Mouse (Mus musculus): ENCODE measurements around the gene Lifr. TPM values are rescaled to one million over a fixed set of nuclear protein-coding genes. Genes with fewer than 3 reads are reported as not detected.

Lifr gene
- polyA plus RNA-seq, 2 experiments = 8.1 to 22.3 TPM

DNA sequence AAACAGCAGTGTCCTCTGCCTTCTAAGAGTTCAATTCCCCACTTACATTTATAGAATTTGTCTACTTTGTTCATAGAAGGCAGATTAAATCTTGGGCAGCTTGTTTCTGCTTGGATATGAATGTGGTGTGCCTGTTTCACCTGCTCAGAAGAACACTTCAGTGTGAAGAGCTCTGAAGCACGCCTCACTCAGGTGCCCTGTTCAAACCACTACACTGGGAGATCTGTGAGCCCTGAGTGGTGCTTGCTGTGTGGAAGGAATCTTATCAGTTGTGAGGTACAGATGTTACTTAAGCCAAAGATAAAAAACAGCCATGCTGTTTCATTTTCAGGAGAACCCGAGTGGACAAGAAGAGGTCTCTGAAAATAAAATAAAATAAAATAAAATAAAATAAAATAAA, 38.7 kb upstream of the Lifr start:
- H3K27me3 ChIP-seq (ENCODE audit: control insufficient read depth, insufficient read depth, low read length) = no peaks in the 10 kb centered on the region
- no peak overlapping the region for H3K9ac ChIP-seq (replicated peaks)
- H3K9me3 ChIP-seq (ENCODE audit: control insufficient read depth, low read length) = no peaks in the 10 kb centered on the region
- H3K36me3 ChIP-seq (replicated peaks; ENCODE audit: control insufficient read depth, insufficient read depth, low read depth) = no peaks in the 10 kb centered on the region
- no peak overlapping the region for H3K4me3 ChIP-seq (ENCODE audit: insufficient read depth in 1 of 2, low read depth in 2 of 2, low read length in 2 of 2)
- no peak for ATAC-seq (ENCODE audit: insufficient read depth)
- 20% methylated on average over 2 of the region's 2 CpGs for WGBS (ENCODE audit: insufficient replicate concordance)
- TF ChIP-seq EP300 (IDR thresholded peaks at IDR 0.05; ENCODE audit: low read depth) = no peak
- no peak for TF ChIP-seq CTCF (IDR thresholded peaks at IDR 0.05; ENCODE audit: low read depth)
- H3K27ac ChIP-seq = no peak overlapping the region
- no peak for DNase-seq (ENCODE audit: low read depth in 3 of 3, low spot score in 3 of 3)
- peaks cover 0 to 24% of the 10 kb centered on the region in 2 experiments for H3K4me1 ChIP-seq (replicated peaks; ENCODE audit: control insufficient read depth in 2 of 2, insufficient read depth in 2 of 2, low read length in 1 of 2)
- H3K4me2 ChIP-seq (ENCODE audit: low read depth) = no peak overlapping the region

DNA sequence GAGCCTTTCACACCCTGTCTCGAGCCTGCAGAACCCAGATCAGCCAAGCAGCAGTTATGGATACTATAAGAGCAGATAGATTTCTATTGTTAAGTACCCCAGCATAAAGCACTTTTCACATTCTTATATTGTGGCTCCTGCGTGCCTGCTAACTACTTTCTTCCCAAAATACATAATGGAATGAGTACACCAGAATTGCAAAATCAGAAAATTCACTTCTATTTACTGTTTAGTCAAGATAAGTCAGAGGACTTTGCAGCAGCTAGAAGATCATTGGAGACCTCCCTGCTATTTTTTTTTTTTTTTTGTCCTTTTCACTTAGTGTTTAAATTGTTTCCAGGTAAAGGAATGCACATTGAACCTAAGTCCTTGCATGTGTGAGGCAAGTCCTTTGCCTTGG, 38.3 kb upstream of the Lifr start:
- 51% methylated on average over 2 of the region's 2 CpGs for WGBS (ENCODE audit: insufficient replicate concordance)
- no peak overlapping the region for H3K4me3 ChIP-seq (ENCODE audit: insufficient read depth in 1 of 2, low read depth in 2 of 2, low read length in 2 of 2)
- H3K27me3 ChIP-seq (ENCODE audit: control insufficient read depth, insufficient read depth, low read length) = no peaks in the 10 kb centered on the region
- H3K9ac ChIP-seq (replicated peaks) = no peak overlapping the region
- DNase-seq (ENCODE audit: low read depth in 3 of 3, low spot score in 3 of 3) = no peak
- H3K4me2 ChIP-seq (ENCODE audit: low read depth) = no peak overlapping the region
- no peak overlapping the region for H3K27ac ChIP-seq
- no peaks in the 10 kb centered on the region for H3K36me3 ChIP-seq (replicated peaks; ENCODE audit: control insufficient read depth, insufficient read depth, low read depth)
- no peak for ATAC-seq (ENCODE audit: insufficient read depth)
- no peak for TF ChIP-seq EP300 (IDR thresholded peaks at IDR 0.05; ENCODE audit: low read depth)
- TF ChIP-seq CTCF (IDR thresholded peaks at IDR 0.05; ENCODE audit: low read depth) = no peak
- H3K9me3 ChIP-seq (ENCODE audit: control insufficient read depth, low read length) = no peaks in the 10 kb centered on the region
- H3K4me1 ChIP-seq (replicated peaks; ENCODE audit: control insufficient read depth in 2 of 2, insufficient read depth in 2 of 2, low read length in 1 of 2) = peaks cover 0 to 24% of the 10 kb centered on the region in 2 experiments

DNA sequence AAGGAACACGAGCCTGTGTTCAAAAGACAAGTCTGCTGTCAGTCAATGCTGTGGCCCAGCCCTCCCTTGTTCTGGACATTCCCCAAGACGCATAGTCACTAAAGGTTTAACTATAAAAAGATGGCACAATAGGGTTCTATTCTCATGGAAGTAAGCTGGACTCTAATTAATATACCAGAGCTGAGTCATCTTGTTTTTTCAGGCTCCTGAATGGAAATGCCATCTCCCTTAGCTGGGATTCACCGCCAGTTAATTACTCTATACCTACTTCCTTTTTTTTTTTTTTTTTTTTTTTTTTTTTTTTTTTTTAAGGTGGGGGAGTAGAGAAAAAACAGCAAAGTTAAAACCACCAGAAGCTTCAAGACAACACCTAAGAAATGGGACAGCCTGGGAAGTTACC, 33.6 kb upstream of the Lifr start:
- Histone ChIP-seq H3K4me2 (ENCODE audit: low read depth) (no peak overlapping the region), H3K9ac (replicated peaks) (no peak overlapping the region), H3K27me3 (ENCODE audit: control insufficient read depth, insufficient read depth, low read length) (no peaks in the 10 kb centered on the region), H3K9me3 (ENCODE audit: control insufficient read depth, low read length) (no peaks in the 10 kb centered on the region), H3K4me3 (ENCODE audit: insufficient read depth in 1 of 2, low read depth in 2 of 2, low read length in 2 of 2) (no peak overlapping the region), H3K4me1 (replicated peaks; ENCODE audit: control insufficient read depth in 2 of 2, insufficient read depth in 2 of 2, low read length in 1 of 2) (no peaks in the 10 kb centered on the region), H3K36me3 (replicated peaks; ENCODE audit: control insufficient read depth, insufficient read depth, low read depth) (no peaks in the 10 kb centered on the region), H3K27ac (no peak overlapping the region)
- ATAC-seq (ENCODE audit: insufficient read depth) (no peak), DNase-seq (ENCODE audit: low read depth in 3 of 3, low spot score in 3 of 3) (no peak)
- TF ChIP-seq EP300 (IDR thresholded peaks at IDR 0.05; ENCODE audit: low read depth) = no peak
- TF ChIP-seq CTCF (IDR thresholded peaks at IDR 0.05; ENCODE audit: low read depth) = no peak
- 32% methylated on average over 3 of the region's 3 CpGs for WGBS (ENCODE audit: insufficient replicate concordance)

DNA sequence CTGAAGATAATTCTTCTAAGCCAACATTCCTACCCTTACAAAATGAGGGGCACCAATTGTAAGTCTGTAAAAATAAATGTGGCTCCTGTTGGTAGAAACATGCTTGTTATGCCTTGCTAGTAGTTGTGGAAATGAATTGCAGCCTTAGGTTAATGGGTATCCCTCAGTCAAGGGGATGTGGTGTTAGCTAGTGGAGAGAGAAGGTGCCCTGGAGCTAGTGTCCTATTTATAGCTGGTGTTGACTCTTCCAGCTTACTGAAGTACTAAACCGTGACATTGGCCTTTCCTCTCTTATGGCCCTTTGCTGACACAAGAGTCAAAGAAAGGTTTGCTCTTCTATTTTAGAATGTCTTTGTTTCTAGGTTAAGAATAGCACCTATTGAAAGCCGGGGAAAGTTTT, 29.9 kb upstream of the Lifr start:
- Histone ChIP-seq H3K4me3 (ENCODE audit: insufficient read depth in 1 of 2, low read depth in 2 of 2, low read length in 2 of 2) (no peak overlapping the region), H3K27ac (no peak overlapping the region), H3K27me3 (ENCODE audit: control insufficient read depth, insufficient read depth, low read length) (no peaks in the 10 kb centered on the region), H3K36me3 (replicated peaks; ENCODE audit: control insufficient read depth, insufficient read depth, low read depth) (no peaks in the 10 kb centered on the region), H3K9me3 (ENCODE audit: control insufficient read depth, low read length) (no peaks in the 10 kb centered on the region), H3K4me1 (replicated peaks; ENCODE audit: control insufficient read depth in 2 of 2, insufficient read depth in 2 of 2, low read length in 1 of 2) (no peaks in the 10 kb centered on the region), H3K4me2 (ENCODE audit: low read depth) (no peak overlapping the region), H3K9ac (replicated peaks) (no peak overlapping the region)
- DNase-seq (ENCODE audit: low read depth in 3 of 3, low spot score in 3 of 3) (no peak), ATAC-seq (ENCODE audit: insufficient read depth) (no peak)
- no peak for TF ChIP-seq EP300 (IDR thresholded peaks at IDR 0.05; ENCODE audit: low read depth)
- no peak for TF ChIP-seq CTCF (IDR thresholded peaks at IDR 0.05; ENCODE audit: low read depth)
- 58% methylated on average over 2 of the region's 2 CpGs for WGBS (ENCODE audit: insufficient replicate concordance)

DNA sequence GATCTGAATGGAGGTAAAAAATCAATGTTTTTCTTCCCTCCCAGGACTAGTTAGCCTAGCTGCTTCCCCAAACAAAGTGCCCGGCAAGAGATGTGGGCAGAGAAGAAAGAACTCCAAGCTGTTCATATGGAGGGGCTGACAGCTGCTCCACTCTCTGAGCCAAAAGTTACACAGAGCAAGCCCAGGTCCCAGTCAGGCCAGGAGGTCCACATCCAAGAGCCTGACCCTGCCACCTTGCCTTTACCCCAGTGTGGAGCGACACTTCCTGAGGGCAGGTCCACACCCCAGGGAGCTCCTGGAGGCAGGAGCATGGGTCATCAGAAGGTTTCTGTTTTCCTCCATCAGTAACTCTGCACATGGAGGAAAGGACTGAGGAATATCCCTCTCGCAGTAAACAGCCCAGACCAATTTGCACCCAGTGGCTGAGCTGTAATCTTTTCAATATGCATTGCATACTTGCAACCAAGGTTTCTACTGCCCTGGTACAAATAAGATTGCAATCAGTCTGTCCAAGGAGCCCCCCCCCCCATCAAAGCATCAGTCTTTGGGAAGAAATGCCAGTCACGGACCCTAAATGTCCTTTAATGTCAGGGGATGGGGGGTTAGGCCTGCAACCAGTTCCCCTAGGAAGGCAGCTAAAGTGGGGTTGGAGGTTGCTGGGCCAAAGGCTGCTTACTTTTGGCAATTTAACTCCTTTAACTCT, 28.3 kb upstream of the Lifr start:
- Histone ChIP-seq H3K4me1 (replicated peaks; ENCODE audit: control insufficient read depth in 2 of 2, insufficient read depth in 2 of 2, low read length in 1 of 2) (no peaks in the 10 kb centered on the region), H3K27ac (no peak overlapping the region), H3K4me2 (ENCODE audit: low read depth) (no peak overlapping the region), H3K27me3 (ENCODE audit: control insufficient read depth, insufficient read depth, low read length) (no peaks in the 10 kb centered on the region), H3K9ac (replicated peaks) (no peak overlapping the region), H3K36me3 (replicated peaks; ENCODE audit: control insufficient read depth, insufficient read depth, low read depth) (no peaks in the 10 kb centered on the region), H3K9me3 (ENCODE audit: control insufficient read depth, low read length) (no peaks in the 10 kb centered on the region), H3K4me3 (ENCODE audit: insufficient read depth in 1 of 2, low read depth in 2 of 2, low read length in 2 of 2) (no peak overlapping the region)
- DNase-seq (ENCODE audit: low read depth in 3 of 3, low spot score in 3 of 3) (no peak), ATAC-seq (ENCODE audit: insufficient read depth) (no peak)
- WGBS (ENCODE audit: insufficient replicate concordance) = 44% methylated on average over 4 of the region's 4 CpGs
- TF ChIP-seq CTCF (IDR thresholded peaks at IDR 0.05; ENCODE audit: low read depth) (no peak), EP300 (IDR thresholded peaks at IDR 0.05; ENCODE audit: low read depth) (no peak)
